Mouse (Mus musculus): Measurements from ENCODE around the gene Retreg2.

The Retreg2 gene

DNA sequence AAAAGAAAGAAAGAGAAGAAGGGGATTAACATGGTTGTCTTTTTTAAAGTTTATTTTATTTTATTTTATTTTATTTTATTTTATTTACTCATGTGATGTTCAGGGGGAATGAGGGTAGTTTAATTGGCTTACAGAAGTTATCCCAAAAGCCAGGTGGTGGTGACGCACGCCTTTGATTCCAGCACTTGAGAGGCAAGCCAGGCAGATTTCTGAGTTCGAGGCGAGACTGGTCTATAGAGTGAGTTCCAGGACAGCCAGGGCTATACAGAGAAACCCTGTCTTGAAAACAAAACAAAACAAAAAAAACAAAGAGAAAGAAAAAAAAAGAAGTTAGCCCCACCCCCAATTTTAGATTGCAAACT lies 17.7 kb downstream of the Retreg2 start:
- in situ Hi-C loops (cut with MboI, MseI): no loop called here

- in situ Hi-C loops (cut with MboI, MseI): no loop called here
These were observed 25.5 kb downstream of the Retreg2 start for GRCm38 (mm10) chr1:75168093-75168471.

- in situ Hi-C loops (cut with MboI, MseI): no loop called here
These were observed 26.2 kb downstream of the Retreg2 start, which contains the start of gene Zfand2b for GRCm38 (mm10) chr1:75168472-75169464. TSS of gene Zfand2b (plus strand) at chr1:75168646.

DNA sequence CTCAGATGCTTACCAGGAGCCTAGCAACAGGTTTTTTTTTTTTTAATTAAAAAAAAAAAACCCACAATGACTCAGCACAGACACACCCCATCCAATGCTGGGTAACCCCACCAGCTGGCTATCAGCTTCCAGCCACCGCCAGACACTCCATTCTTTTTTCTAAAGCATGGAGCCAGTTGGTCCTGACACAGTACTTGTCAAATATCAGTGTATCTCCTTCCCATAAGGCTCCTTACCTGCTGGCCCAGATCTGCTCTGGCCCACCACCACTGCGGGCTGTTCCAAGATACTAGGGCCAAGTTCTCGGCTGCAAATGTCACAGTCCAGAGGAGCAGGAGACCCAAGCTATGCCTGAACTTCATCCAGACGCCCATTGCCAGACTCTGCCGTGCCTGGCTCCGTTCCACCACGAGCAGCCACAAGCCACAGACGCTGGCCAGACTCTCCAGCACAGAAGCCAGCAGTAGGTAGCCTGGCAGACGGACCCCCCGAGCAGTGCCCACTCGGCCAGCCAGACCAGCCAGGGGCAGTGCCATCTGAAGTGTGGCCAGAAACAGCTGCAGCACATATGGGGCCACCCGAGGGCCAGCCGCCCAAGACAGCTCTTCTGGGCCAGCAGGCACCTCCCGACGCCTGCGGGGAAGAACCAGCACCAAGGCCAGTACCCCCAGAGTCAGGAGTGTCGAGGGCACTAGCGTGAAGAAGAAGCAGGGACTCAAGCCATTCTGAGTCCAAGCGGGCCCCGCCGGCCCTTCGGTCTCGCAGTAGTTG lies 36.9 kb downstream of the Retreg2 start:
- in situ Hi-C loops (cut with MboI, MseI): loop anchor here (10.0 kb wide), 1 partner anchor 55 kb away; the partner anchor contains the start of gene Nhej1

GRCm38 (mm10) chr1:75180105-75180590 lies 37.6 kb downstream of the Retreg2 start, which contains the start of gene Abcb6:
TSS of gene Abcb6 (minus strand) at chr1:75180392.
- in situ Hi-C loops (cut with MboI, MseI): loop anchor here (10.0 kb wide), 1 partner anchor 55 kb away; the partner anchor contains the start of gene Nhej1

GRCm38 (mm10) chr1:75180741-75181140 lies 38.2 kb downstream of the Retreg2 start:
- in situ Hi-C loops (cut with MboI, MseI): loop anchor here (10.0 kb wide), 1 partner anchor 56 kb away; the partner anchor contains the start of gene Nhej1

DNA sequence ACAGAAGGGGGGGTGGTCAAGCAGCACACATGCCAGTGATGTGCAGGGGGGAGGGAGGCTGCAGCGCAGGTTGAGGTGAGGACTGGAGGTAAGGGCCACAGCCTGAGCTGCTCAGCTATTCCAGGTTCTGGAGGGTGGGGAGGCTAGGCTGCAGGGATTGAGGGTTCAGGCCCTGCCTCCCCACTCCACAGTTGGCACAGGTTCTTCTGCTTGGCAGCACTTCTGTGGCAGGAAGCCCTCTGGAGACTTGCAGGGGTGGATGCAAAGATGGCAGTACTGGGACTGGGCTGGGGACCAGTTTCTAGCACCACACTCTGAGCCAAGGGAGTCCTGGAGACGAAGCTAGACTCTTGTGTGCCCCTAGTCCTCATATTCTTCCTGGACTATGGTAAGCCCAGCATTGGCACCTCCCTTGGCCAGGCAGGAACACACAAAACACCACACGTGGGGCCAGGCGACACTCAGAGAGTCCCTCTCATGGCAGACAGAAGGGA lies 38.8 kb downstream of the Retreg2 start:
- in situ Hi-C loops (cut with MboI, MseI): loop anchor here (10.0 kb wide), 1 partner anchor 57 kb away; the partner anchor contains the start of gene Nhej1

DNA sequence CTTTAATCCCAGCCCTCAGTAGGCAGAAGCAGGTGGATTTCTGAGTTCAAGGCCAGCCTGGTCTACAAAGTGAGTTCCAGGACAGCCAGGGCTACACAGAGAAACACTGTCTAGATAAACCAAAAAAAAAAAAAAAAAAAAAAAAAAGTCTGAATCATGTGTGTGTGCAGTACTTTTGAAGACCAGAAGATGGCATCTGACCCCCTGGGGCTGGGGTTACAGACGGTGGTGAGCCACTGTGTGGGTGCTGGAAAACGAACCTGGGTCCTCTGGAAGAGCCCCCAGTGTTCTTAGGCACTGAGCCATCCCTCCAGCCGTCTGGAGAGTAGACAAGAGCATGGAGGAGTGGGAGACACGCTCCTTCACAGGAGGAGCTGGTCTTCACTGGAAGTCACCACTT lies 39.6 kb downstream of the Retreg2 start:
- in situ Hi-C loops (cut with MboI, MseI): loop anchor here (10.0 kb wide), 1 partner anchor 57 kb away; the partner anchor contains the start of gene Nhej1

GRCm38 (mm10) chr1:75185495-75185894 lies 42.9 kb downstream of the Retreg2 start:
- in situ Hi-C loops (cut with MboI, MseI): loop anchor here (5.0 to 10.0 kb wide), 2 partner anchors 61 to 132 kb away; partner anchors contain the start of genes Dnpep and Nhej1

DNA sequence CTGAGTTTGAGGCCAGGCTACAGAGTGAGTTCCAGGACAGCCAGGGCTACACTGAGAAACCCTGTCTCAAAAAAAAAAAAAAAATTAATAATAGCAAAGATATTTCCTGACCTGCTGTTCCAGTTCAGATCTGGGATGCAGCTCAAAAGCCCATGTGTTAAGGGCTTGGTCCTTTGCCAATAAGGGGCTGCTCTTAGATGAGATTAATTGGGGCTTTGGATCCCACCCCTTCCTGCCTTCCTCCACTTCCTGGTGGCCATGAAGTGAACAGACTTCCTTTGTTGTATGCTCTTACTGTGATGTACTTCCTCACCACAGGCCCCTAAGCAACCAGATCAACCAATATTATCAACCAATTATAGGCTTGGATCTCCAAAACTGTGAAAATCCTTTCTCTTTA lies 44.5 kb downstream of the Retreg2 start:
- in situ Hi-C loops (cut with MboI, MseI): loop anchor here (5.0 to 10.0 kb wide), 2 partner anchors 62 to 130 kb away; partner anchors contain the start of genes Dnpep and Nhej1

DNA sequence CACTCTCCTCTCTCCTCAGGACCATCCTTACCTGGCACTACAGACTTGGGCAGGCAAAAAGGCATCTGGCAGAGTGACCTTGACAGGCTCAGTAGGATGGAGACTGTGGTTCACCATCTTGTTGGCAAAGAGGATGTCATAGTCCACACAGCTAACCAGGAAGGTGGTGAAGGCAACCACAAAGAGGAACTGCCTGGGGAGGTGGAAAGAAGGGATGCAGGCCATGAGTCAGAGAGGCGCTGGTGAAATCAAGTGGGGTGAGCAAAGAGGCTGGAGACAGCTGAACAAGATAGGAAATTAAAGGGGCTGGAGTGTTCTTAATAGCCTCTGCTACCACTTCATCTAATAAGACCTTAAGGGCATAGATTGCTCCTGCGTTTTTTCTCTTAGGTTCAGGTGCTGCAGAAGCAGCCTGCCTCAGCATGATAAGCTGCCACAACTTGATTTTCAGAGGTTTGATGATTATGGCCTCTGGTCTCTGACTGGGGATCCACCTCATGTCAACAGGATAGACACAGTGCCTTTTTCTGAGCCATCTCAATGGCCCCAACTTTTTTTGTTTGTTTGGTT lies 45.4 kb downstream of the Retreg2 start:
- in situ Hi-C loops (cut with MboI, MseI): loop anchor here (5.0 to 10.0 kb wide), 2 partner anchors 63 to 129 kb away; partner anchors contain the start of genes Dnpep and Nhej1

DNA sequence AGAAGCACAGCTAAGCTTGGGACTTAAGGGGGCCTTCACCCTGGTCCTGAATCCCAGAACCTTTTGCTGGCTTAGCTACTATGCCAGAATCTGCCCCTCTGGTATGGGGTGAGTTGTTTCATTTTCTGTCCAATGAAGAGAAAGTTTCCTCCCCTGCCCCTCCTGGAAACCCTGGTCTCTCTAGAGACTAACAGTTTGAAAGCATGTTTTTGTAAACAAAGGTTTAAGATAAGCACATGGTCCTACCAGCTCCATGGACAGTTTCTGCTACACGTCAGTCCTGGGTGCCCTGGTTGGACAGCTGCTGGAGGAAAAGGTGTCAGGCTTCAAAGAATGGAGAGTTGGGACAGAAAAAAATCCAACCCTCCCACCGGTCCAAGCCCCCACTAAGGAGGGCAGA lies 48.0 kb downstream of the Retreg2 start:
- in situ Hi-C loops (cut with MboI, MseI): no loop called here

GRCm38 (mm10) chr1:75191258-75191621 lies 48.7 kb downstream of the Retreg2 start:
- in situ Hi-C loops (cut with MboI, MseI): no loop called here

DNA sequence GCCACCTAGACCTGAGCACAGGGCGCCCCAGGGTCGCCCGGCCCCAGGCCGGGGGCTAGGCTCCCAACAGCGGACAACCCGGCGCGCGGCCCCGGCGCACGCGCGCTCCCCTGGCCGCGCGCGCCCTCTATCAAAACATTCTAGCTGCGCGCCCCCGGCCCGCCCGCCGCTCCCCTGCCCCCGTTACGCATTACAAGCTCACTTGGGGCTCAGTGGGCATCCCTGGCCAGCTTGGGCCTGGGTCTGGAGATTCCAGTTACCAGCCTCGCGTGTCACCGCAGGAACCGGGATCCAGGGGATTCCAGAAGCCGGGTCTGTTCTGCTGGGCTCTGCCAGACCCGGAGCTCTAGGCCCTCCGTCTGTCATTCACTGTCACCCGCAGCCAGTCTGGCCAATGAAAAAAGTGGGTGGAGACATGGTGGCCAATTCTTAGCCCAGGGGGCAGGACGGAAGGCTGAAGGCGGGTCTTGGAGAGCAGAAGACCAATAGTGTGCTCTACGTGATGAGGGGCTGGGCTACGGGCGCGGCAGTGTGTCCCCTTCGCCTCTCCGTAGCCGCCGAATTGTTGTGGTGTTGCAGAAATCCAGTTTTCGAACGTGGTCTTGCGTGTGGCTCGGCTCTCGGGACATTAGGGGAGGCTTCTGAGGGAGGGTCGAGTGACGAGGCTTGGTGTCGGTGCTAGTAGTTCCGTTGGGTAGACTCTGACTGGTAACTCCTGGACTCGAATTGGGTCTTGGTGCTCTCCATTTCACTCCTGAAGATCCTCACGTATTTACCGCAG lies 49.2 kb downstream of the Retreg2 start, which contains the start of the genes Ankzf1 and Atg9a:
Gene Ankzf1 (plus strand): TSS at position 530 of the 781 bp plus-strand sequence.
Gene Atg9a (minus strand): TSS at position 575 of the 781 bp plus-strand sequence.
- in situ Hi-C loops (cut with MboI, MseI): no loop called here

DNA sequence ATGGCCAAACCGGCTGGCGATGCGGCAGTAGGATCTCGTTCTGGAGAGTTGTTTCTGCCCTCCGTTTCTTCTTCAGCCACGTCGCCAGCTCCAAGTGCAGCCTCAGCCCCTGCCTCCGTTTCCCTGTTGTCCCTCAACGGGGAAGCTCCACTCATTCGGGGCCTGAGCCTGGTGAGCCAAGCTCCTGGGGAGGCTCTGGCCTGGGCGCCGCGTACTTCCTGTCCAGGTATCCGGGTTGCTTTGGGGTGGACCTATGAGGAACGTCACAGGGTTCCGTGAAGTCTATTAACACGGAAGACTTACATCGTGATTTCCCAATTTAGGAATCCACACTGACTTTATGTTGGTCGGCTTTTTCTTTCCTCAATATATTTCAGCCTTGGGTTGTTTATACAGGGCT lies 49.9 kb downstream of the Retreg2 start:
- in situ Hi-C loops (cut with MboI, MseI): no loop called here

Data from regulatory T cell (primary cell).